Mouse (Mus musculus) frontal cortex, postnatal 25 days (tissue): Measurements from ENCODE around the gene Tex101.
"Not testable (repeated sequence)": the region's sequence is repeated elsewhere in the genome, so short reads cannot be mapped to it uniquely, and the experiment has no call there.

ENCODE experiments used
- DNase-seq, 2 experiments: peaks; one replicate each; pipeline ENCODE4 v3.0.0; 2022; ENCODE audit warnings: low spot score in 2 of 2

Gene Tex101

DNA sequence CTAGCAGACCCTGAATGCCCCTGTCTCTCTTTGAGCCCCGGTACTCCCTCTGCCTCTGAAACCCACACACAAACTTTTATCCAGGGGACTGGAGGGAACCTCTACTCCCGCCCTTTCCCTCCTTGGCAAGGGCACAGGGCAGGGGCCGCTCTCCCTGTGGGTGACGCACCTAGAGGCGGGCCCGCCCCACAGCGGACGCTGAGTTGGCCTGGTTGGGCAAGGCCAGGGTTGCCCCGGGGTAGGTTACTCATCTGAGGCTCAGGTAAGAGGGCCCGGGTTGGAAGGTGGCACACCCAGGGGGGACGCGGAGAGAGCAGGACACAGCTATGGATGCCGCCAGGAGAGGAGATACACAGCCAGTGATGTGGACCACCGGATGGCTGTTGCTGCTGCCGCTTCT, 40.2 kb downstream of the Tex101 start, which contains the start of gene Lypd3:
Gene Lypd3, plus strand, starts transcription at position 287 of the 400 bp plus-strand sequence.
- DNase-seq: no peak

DNA sequence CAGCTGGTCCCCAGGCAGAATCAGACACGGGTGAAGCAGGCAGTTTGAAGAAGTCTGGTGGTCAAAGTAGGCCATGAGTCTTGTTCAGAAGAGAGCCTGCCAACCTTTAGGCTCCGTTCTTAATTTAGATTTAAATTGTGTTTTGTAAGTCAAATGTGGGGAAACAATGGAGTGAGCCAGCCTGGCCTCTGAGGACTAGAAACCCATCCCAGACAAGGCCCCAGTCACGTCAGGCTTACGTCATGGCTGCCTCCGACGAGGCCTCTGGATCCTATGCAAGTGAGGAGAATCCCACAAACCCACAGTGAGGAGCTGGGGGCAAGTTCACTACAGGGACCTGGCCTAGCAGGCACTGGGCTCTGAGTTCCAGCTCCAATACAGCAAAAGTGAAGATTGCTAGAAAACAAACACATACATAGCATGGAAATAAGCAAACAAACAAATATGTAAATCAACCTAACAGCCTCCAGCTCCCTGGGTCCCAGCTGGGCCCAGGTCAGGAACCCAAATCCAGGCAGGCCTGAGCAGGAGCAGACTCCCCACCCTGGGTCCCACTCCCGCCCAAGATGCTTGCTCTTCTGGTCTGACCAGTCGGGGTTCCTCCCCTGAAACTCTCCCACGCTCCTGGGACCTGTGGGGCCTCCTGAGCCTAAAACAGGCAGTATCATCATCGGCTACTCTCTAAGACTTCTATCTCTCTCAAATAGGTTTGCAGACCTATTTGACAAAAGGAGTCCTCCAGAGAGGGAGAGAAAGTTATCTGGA, 46.2 kb downstream of the Tex101 start:
- DNase-seq: no peak

DNA sequence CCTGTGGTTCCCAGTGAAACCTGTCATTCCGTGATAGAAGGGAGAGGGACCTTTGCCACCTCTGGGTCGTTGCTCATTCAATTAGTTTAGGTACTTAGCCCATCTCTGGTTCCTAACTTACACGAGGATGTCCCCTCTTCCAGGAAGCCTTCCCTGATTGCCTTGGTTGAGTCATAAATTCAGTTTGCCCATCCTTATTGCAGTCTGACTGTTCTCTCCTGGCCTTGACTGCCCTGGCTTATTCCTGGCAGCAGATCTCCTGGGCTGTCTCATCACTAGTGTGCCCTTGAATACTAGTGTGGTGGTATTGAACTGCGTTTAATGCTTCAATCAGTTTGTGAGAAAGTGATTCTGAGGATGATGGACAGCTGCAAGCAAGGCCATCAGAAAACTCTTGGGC, 46.8 kb downstream of the Tex101 start:
- DNase-seq: no peak

DNA sequence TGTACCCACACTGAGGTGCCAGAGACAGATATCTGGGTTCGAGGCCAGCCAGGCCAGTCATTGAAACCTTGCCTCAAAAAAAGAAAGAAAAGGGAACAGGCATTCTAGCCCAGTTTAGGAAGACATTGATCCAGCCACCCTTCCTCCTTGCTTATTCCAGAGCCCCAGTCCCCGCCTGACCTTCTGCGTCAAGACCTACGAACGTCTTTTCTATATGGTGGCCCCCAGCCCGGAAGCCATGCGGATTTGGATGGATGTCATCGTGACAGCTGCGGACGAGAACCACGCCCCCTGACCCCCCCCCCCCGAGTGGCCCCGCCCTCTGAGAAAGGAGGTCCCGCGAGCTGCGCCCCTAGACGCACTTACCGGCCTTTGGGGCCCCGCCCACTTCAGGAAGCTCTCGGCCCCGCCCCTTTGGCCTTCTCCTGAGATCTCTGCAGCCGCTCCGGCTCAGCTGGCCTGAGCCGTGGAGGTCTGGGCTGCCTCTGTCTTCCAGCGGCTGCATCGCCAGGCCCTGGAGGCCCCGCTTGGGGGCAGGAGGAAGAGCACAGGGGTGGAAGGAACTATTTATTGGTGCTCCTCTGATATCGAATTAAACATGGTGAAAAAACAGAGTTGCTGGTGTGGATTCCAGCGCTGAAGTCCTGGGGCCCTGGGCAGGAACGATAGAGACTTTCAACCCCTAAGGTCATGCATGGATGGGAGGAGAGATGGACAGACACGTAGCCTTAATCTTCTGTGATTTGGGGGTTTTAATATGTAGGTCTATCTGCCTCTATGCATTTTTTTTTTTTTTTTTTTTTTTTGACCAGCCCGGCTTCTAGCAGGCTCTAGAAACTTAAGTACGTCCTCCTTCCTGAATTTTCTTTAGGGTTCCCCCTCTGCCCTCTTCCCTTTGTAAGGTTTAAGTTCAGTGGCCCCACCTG, 47.5 kb downstream of the Tex101 start:
- no peak for DNase-seq

DNA sequence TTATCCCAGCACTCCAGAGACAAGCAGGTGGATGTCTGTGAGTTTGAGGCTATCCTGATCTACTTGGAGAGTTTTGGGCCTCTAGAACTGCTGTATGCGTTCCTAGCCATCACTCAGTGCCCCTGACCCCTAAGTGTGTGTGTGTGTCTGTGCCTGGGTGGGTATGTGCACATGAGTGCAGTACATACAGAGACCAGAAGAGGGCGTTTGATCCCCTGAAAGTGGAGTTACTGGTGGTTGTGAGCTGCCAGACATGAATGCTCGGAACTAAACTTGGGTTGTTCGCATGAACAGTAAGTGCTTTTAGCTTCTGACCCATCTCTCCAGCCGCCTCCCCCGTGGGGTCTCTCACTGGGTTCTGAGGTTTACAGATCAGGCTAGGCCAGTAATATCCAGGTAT, 53.5 kb downstream of the Tex101 start:
- DNase-seq: no peak

DNA sequence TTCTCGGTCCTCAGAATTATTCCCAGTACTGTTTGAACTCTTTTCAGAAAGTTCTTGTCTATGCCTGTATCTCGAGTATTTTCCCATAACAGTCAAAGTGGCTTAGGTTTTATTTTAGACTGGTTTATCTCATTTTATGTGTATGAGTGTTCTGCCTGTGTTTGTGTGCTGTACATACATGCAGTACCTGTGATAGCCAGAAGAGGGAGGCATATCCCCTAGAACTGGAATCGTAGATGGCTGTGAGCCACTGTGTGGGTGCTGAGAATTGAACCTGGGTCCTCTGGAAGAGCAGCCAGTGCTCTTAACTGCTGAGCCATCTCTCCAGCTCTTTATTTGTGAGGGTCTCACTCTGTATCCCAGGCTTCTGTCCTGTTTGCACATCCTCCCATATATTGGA, 55.3 kb downstream of the Tex101 start:
- DNase-seq: no peak

DNA sequence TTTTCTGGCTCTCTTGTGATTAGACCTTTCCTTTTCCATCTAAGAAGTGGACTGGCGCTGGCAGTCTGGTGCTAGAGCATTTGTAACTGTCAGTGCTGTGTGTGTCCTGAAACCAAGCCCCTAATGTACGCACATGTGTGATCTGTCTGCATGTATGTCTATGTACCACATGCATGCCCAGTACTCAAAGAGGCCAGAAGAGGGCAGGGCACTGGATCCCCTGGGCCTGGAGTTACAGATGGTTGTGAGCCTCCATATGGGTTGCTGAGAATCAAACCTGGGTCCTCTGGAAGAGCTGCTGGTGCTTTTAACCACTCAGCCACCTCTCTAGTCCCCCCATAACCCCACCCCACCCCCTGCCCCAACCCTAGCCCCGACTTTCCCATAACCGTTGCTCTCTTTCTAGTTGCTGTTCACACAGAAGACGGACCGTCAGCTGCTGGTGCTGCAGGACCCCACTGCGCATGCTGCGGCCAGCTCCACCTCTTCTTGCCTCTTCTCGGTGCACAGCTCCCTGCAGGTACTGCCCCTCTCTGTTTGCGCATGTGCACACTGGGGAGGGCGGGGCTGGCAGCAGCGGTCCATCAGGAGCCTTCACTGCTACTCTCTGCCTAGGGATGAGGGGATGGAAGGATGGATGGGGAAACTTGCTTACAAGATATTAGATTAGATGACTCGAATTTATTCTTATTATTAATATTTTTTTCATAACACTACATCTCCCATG, 56.6 kb downstream of the Tex101 start:
- DNase-seq: no peak

DNA sequence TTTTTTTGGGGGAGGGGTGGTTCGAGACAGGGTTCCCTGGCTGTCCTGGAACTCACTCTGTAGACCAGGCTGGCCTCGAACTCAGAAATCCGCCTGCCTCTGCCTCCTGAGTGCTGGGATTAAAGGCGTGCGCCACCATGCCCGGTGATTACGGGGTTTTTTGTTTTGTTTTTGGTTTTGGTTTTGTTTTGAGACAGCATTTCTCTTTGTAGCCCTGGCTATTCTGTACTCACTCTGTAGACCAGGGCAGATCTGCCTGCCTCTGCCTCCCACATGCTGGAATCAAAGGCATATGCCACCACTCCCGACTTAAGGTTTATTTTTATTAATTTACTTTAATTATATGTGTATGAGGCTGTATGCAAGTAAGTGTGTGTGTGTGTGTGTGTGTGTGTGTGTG, 58.1 kb downstream of the Tex101 start:
- not testable (repeated sequence) for DNase-seq
